Mouse (Mus musculus) intestine, embryonic 14.5 days (tissue): ENCODE results near the gene Klc3. TPM values are rescaled to one million over a fixed set of nuclear protein-coding genes. Genes with fewer than 3 reads are reported as not detected.

Experiments
- ATAC-seq: fragments of 200-750 bp; cut with Nextera tagmentation; replicated peaks from 2 replicates; pipeline ENCODE4 v1.8.0; 2017; ENCODE audit warnings: low read depth, moderate number of reproducible peaks, moderate TSS enrichment, moderate library complexity; ENCODE audit not compliant: low FRiP score, low TSS enrichment
- DNase-seq: peaks from one replicate; pipeline ENCODE4 v3.0.0-alpha.2; 2018; ENCODE audit warnings: low spot score
- H3K27ac ChIP-seq: fragments of 300-500 bp; sonication (generic); 2 replicates; pipeline ENCODE4 v1.5.1; 2014; ENCODE audit warnings: low read depth, mild to moderate bottlenecking, control low read depth
- H3K27me3 ChIP-seq: fragments of 300-500 bp; sonication (generic); replicated peaks from 2 replicates; pipeline ENCODE4 v1.6.1; 2014; ENCODE audit warnings: low read length, control low read depth; ENCODE audit not compliant: control insufficient read depth, insufficient read depth
- H3K36me3 ChIP-seq: fragments of 300-500 bp; sonication (generic); 2 replicates; pipeline ENCODE4 v1.6.1; 2014; ENCODE audit warnings: low read length, control low read depth; ENCODE audit not compliant: control insufficient read depth, insufficient read depth
- H3K4me1 ChIP-seq: fragments of 300-500 bp; sonication (generic); replicated peaks from 2 replicates; pipeline ENCODE4 v1.6.1; 2014; ENCODE audit warnings: low read length, control low read depth, mixed read lengths; ENCODE audit not compliant: control insufficient read depth, insufficient read depth
- H3K4me2 ChIP-seq: fragments of 300-500 bp; sonication (generic); 2 replicates; pipeline ENCODE4 v1.6.1; 2014; ENCODE audit warnings: low read length
- H3K4me3 ChIP-seq: fragments of 300-500 bp; sonication (generic); 2 replicates; pipeline ENCODE4 v1.5.1; 2014; ENCODE audit warnings: low read depth, low read length, control low read depth, mixed read lengths
- H3K9ac ChIP-seq: fragments of 300-500 bp; sonication (generic); 2 replicates; pipeline ENCODE4 v1.6.1; 2014; ENCODE audit warnings: mild to moderate bottlenecking, low read length
- H3K9me3 ChIP-seq: fragments of 300-500 bp; sonication (generic); 2 replicates; pipeline ENCODE4 v1.6.1; 2016; ENCODE audit warnings: low read length, control low read depth; ENCODE audit not compliant: control insufficient read depth
- WGBS: fragments of 180-500 bp; shearing (Covaris S2); extraction: QIAGEN DNeasy Blood & Tissue Kit; methylation state at CpG from one replicate; pipeline ENCODE4 v1.1.7; 2014; 5-methylcytosine and 5-hydroxymethylcytosine counted together
- polyA plus RNA-seq: library from polyadenylated mRNA; unstranded; fragments of >200 nt; fragmentation: Nextera tagmentation; extraction: Ambion mirVana; gene quantifications from 2 replicates; pipeline ENCODE4 v1.2.1, GENCODE M21; 2014

The Klc3 gene
- polyA plus RNA-seq, 1 experiment from 2014 or later, result 3.4 TPM

- H3K4me3 ChIP-seq, result no peak overlapping the region
- H3K36me3 ChIP-seq, result peaks cover under 1% of the 10 kb centered on the region; the same call in 1 of the 2 replicates
- peaks cover 4% of the 10 kb centered on the region; the same call in 1 of the 2 replicates for H3K9me3 ChIP-seq
- H3K4me1 ChIP-seq, result no peaks in the 10 kb centered on the region
- no peak overlapping the region for H3K4me2 ChIP-seq
- peaks cover 30% of the 10 kb centered on the region for H3K27me3 ChIP-seq
- ATAC-seq (no peak), DNase-seq (no peak)
- H3K27ac ChIP-seq, result no peak overlapping the region
- WGBS, result 81% methylated on average over 4 of the region's 4 CpGs
- no peak overlapping the region for H3K9ac ChIP-seq
Measured at GRCm38 (mm10) chr7:19400946-19401345, 3.0 kb downstream of the Klc3 start.

GRCm38 (mm10) chr7:19399496-19400280 is 4.2 kb downstream of the Klc3 start:
- Histone ChIP-seq H3K4me1 (no peaks in the 10 kb centered on the region), H3K27me3 (peaks cover 24% of the 10 kb centered on the region), H3K4me2 (peak overlapping the region; percentile 39), H3K36me3 (peaks cover 12% of the 10 kb centered on the region), H3K9ac (no peak overlapping the region), H3K9me3 (peaks cover 4% of the 10 kb centered on the region; the same call in 1 of the 2 replicates), H3K4me3 (peak overlapping the region; percentile 15), H3K27ac (no peak overlapping the region)
- WGBS, result 3% methylated on average over 27 of the region's 27 CpGs
- DNase-seq, result peak; percentile 73
- peak; percentile 56 for ATAC-seq

DNA sequence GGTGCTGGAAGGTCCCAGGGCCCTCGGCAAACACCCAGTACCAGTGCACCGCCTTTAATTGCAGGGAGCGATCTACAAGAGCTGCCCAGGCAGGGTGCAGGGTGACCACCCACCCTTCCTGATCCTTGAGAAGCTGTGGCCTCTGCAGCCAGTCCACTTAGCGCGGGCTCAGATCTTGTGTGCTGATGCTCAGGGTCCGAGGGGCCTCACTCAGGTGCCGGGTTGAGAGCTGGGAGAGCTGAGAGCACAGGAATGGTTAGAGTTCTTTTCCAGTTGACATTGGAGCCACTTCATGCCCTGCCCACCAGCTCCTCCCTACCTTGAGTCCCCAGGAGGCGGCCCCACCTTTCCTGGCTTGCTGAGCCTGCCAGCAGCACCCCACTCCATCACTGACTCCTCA is 9.4 kb downstream of the Klc3 start:
- no peak for ATAC-seq

DNA sequence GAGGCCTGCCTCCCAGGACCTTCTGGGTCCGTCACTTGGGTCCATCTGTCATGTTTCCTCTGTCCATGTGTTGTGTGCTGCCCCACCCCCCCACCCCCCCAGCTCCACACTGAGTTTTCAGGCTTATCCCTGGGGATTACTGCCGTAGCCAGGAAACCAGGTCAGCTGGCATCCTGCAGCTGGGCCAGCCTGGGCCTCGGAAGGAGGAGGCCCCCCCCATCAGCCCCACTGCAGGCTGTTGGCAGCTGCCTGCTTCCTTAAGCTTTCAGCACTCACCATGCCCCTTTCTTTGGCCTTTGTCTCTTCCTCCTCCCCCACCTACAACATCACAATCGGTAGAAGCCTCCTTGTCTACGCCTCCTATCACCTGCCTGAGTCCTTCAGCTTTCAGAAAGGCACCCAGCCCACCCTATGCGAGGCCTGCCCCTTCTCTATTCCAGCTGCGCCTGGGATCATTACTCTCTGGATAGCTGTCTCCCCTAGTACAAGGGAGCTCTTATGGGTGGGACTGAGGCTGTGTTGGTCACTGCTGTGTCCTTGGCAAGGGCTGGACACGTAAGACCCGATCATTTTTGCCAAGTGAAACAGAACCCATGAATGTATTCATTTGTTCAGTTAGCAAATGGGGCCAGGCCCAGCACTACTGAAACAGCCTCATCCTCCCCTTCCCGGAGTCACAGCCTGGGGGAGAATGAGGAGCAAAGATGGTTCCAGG is 15.0 kb downstream of the Klc3 start:
- Histone ChIP-seq H3K27me3 (no peaks in the 10 kb centered on the region), H3K4me3 (no peak overlapping the region), H3K9ac (no peak overlapping the region), H3K9me3 (no peaks in the 10 kb centered on the region), H3K27ac (no peak overlapping the region), H3K36me3 (peaks cover 96% of the 10 kb centered on the region), H3K4me1 (no peaks in the 10 kb centered on the region), H3K4me2 (no peak overlapping the region)
- 87% methylated on average over 9 of the region's 10 CpGs for WGBS
- no peak for ATAC-seq
- no peak for DNase-seq

More for the DNA sequence above, 9.4 kb downstream of the Klc3 start:
- Histone ChIP-seq H3K36me3 (peaks cover 64% of the 10 kb centered on the region), H3K9me3 (no peaks in the 10 kb centered on the region), H3K4me3 (no peak overlapping the region), H3K4me2 (no peak overlapping the region), H3K27ac (no peak overlapping the region), H3K27me3 (no peaks in the 10 kb centered on the region), H3K9ac (no peak overlapping the region), H3K4me1 (no peaks in the 10 kb centered on the region)
- WGBS, result 85% methylated on average over 8 of the region's 8 CpGs
- DNase-seq, result no peak

DNA sequence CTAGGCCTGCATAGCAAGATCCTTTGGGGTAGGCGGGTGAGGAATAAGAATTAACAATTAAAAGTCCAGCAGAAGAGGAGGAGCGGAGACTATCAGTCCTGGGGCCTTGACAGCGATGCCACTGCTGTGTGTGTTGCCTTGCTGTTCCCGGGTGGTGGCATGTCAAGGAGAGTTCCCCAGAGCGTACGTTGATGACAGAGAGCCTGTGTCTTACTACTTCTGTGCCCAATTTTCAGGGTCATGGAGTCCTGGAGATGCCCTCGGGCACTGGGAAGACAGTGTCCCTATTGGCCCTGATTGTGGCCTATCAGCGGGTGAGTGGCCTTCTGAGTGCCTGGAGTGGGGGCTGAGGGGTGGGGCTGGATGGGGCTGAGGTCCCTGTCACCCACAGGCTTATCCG is 20.2 kb downstream of the Klc3 start:
- Histone ChIP-seq H3K36me3 (peaks cover 45% of the 10 kb centered on the region), H3K4me1 (peaks cover 14% of the 10 kb centered on the region), H3K27me3 (no peaks in the 10 kb centered on the region), H3K4me3 (no peak overlapping the region), H3K9me3 (no peaks in the 10 kb centered on the region), H3K4me2 (no peak overlapping the region), H3K27ac (no peak overlapping the region), H3K9ac (no peak overlapping the region)
- WGBS, result 86% methylated on average over 9 of the region's 9 CpGs
- DNase-seq, result no peak
- ATAC-seq, result no peak

GRCm38 (mm10) chr7:19382166-19382541 is 21.8 kb downstream of the Klc3 start:
- under 1% methylated on average over 29 of the region's 37 CpGs for WGBS
- peak overlapping the region; percentile 89 for H3K4me2 ChIP-seq
- peak overlapping the region; percentile 73 for H3K9ac ChIP-seq
- no peak overlapping the region for H3K27ac ChIP-seq
- H3K4me3 ChIP-seq, result peak overlapping the region; percentile 84
- no peaks in the 10 kb centered on the region for H3K9me3 ChIP-seq
- peaks cover 31% of the 10 kb centered on the region for H3K36me3 ChIP-seq
- peak; percentile 62 for ATAC-seq
- H3K4me1 ChIP-seq, result peaks cover 14% of the 10 kb centered on the region
- no peaks in the 10 kb centered on the region for H3K27me3 ChIP-seq
- no peak for DNase-seq

DNA sequence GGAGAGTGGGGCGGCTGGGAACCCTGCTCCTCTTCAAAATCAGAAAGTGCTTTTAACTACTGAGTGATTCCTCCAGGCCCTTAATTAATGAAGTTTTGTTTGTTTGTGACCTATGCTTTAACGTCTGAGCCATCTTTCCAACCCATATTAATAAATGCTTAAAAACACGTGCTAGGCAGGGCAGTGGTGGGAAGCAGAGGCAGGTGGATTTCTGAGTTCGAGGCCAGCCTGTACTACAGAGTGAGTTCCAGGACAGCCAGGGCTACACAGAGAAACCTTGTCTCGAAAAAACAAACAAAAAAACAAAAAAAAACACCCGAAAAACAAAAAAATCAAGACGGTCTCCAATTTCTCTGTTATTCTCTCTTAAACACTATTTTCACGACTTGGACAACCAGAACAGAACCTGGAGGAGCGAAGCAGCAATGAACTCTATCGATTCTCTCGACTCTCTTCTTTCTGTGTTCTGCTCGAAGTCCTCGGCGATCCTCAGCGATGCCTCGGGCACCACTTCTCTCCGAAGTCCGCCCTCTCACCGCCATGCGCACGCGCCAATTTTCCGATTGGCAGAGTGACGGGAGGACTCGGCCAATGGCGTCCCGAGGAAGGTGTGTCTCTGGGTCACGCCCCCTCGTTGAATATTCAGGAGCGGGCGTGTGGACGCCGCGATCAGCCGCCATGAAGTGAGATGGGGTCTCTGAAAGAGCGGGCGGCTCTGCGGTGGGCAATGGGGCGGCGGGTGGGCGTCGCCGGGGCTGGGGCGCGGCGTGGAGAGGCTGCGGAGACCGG is 22.3 kb downstream of the Klc3 start, which contains the start of gene Ercc2:
Ercc2 (plus strand) TSS at position 634 of the 789 bp plus-strand sequence.
- 5% methylated on average over 48 of the region's 48 CpGs for WGBS
- Histone ChIP-seq H3K4me2 (peak within 1 kb of the TSS; percentile 89), H3K4me3 (peak within 1 kb of the TSS; percentile 84), H3K4me1 (peaks cover 14% of the 10 kb centered on the region), H3K9me3 (no peaks in the 10 kb centered on the region), H3K27ac (no peak within 1 kb of the TSS), H3K9ac (peak within 1 kb of the TSS; percentile 73), H3K27me3 (no peaks in the 10 kb centered on the region), H3K36me3 (peaks cover 25% of the 10 kb centered on the region)
- peak; percentile 98 for DNase-seq
- peak; percentile 97 for ATAC-seq

GRCm38 (mm10) chr7:19378049-19378448 is 25.9 kb downstream of the Klc3 start:
- Histone ChIP-seq H3K4me1 (peaks cover 6% of the 10 kb centered on the region), H3K4me2 (no peak overlapping the region), H3K27me3 (no peaks in the 10 kb centered on the region), H3K27ac (no peak overlapping the region), H3K36me3 (no peaks in the 10 kb centered on the region), H3K4me3 (no peak overlapping the region), H3K9ac (no peak overlapping the region), H3K9me3 (no peaks in the 10 kb centered on the region)
- no peak for DNase-seq
- no peak for ATAC-seq
- 70% methylated on average over 8 of the region's 8 CpGs for WGBS
